Mouse (Mus musculus) liver, postnatal 0 days (tissue): ENCODE measurements at regions not wholly inside any gene's neighbourhood (a gene's known extent, or its start where the extent isn't known, plus 50 kb on each side); places are given as distances from the start of the nearest gene placed in this dataset.

Source experiments
- ATAC-seq: fragments of 200-750 bp; cut with Nextera tagmentation; 2 replicates; pipeline ENCODE4 v1.8.0; 2017; ENCODE audit warnings: mild to moderate bottlenecking, moderate library complexity
- DNase-seq: peaks from one replicate; pipeline ENCODE4 v3.0.0-alpha.2; 2016
- H3K27ac ChIP-seq: fragments of 300-500 bp; sonication (generic); 2 replicates; pipeline ENCODE4 v1.5.1; 2014; ENCODE audit warnings: antibody characterized with exemption, moderate library complexity, mild to moderate bottlenecking, low read depth
- H3K27me3 ChIP-seq: fragments of 300-500 bp; sonication (generic); 2 replicates; pipeline ENCODE4 v1.6.1; 2014; ENCODE audit warnings: low read length, control low read depth, mixed read lengths; ENCODE audit not compliant: insufficient read depth
- H3K36me3 ChIP-seq: fragments of 300-500 bp; sonication (generic); replicated peaks from 2 replicates; pipeline ENCODE4 v1.6.1; 2014; ENCODE audit warnings: mild to moderate bottlenecking, control low read depth, low read length, moderate library complexity, mixed read lengths; ENCODE audit not compliant: insufficient read depth
- H3K4me1 ChIP-seq: fragments of 300-500 bp; sonication (generic); 2 replicates; pipeline ENCODE4 v1.6.1; 2014; ENCODE audit warnings: antibody characterized with exemption, mild to moderate bottlenecking, control low read depth; ENCODE audit not compliant: insufficient read depth
- H3K4me2 ChIP-seq: fragments of 300-500 bp; sonication (generic); 2 replicates; pipeline ENCODE4 v1.6.1; 2014; ENCODE audit warnings: low read depth, mild to moderate bottlenecking, low read length, moderate library complexity, mixed read lengths
- H3K4me3 ChIP-seq: fragments of 300-500 bp; sonication (generic); 2 replicates; pipeline ENCODE4 v1.5.1; 2014; ENCODE audit warnings: low read depth, low read length
- H3K9ac ChIP-seq: fragments of 300-500 bp; sonication (generic); replicated peaks from 2 replicates; pipeline ENCODE4 v1.6.1; 2014; ENCODE audit warnings: mild to moderate bottlenecking, moderate library complexity
- H3K9me3 ChIP-seq: fragments of 300-500 bp; sonication (generic); 2 replicates; pipeline ENCODE4 v1.6.1; 2016; ENCODE audit warnings: mild to moderate bottlenecking, control low read depth, low read length, mixed read lengths
- CTCF ChIP-seq: sonication (generic); IDR thresholded peaks from 2 replicates; pipeline ENCODE4 v1.5.1; 2016; ENCODE audit warnings: antibody characterized with exemption, low read depth
- EP300 ChIP-seq: IDR thresholded peaks from 2 replicates; pipeline ENCODE4 v1.6.1; 2016; ENCODE audit warnings: antibody characterized with exemption, low read depth, mild to moderate bottlenecking
- WGBS: fragments of 180-500 bp; shearing (Covaris S2); extraction: QIAGEN DNeasy Blood & Tissue Kit; methylation state at CpG from one replicate; pipeline ENCODE4 v1.1.7; 2014; ENCODE audit not compliant: insufficient replicate concordance; 5-methylcytosine and 5-hydroxymethylcytosine counted together

- Histone ChIP-seq H3K4me3 (no peak overlapping the region), H3K4me1 (no peaks in the 10 kb centered on the region), H3K4me2 (no peak overlapping the region), H3K36me3 (no peaks in the 10 kb centered on the region), H3K9ac (no peak overlapping the region), H3K9me3 (no peaks in the 10 kb centered on the region), H3K27ac (no peak overlapping the region), H3K27me3 (no peaks in the 10 kb centered on the region)
- no peak for TF ChIP-seq CTCF
- DNase-seq (no peak), ATAC-seq (no peak)
- WGBS, result 69% methylated on average over 2 of the region's 2 CpGs
Measured at GRCm38 (mm10) chr12:14287657-14288056, 135.8 kb upstream of the Fam84a start.

GRCm38 (mm10) chr12:14286676-14287075 lies 134.8 kb upstream of the Fam84a start:
- Histone ChIP-seq H3K27ac (no peak overlapping the region), H3K36me3 (no peaks in the 10 kb centered on the region), H3K9me3 (no peaks in the 10 kb centered on the region), H3K9ac (no peak overlapping the region), H3K4me1 (no peaks in the 10 kb centered on the region), H3K27me3 (no peaks in the 10 kb centered on the region), H3K4me2 (no peak overlapping the region), H3K4me3 (no peak overlapping the region)
- TF ChIP-seq CTCF (no peak), EP300 (no peak)
- no peak for ATAC-seq
- DNase-seq, result no peak
- WGBS, result 82% methylated on average over 1 of the region's 1 CpGs

- TF ChIP-seq EP300, result no peak
- TF ChIP-seq CTCF, result no peak
- no peaks in the 10 kb centered on the region for H3K36me3 ChIP-seq
- no peaks in the 10 kb centered on the region for H3K4me1 ChIP-seq
- no peak overlapping the region for H3K27ac ChIP-seq
- DNase-seq (no peak), ATAC-seq (no peak)
- H3K9ac ChIP-seq, result no peak overlapping the region
- H3K9me3 ChIP-seq, result no peaks in the 10 kb centered on the region
- no peak overlapping the region for H3K4me2 ChIP-seq
- WGBS, result 62% methylated on average over 2 of the region's 2 CpGs
- no peak overlapping the region for H3K4me3 ChIP-seq
- H3K27me3 ChIP-seq, result no peaks in the 10 kb centered on the region
Measured at GRCm38 (mm10) chr12:14285870-14286535, 134.1 kb upstream of the Fam84a start.

- DNase-seq (no peak), ATAC-seq (no peak)
- no peaks in the 10 kb centered on the region for H3K9me3 ChIP-seq
Measured at GRCm38 (mm10) chr12:14283106-14283692, 131.3 kb upstream of the Fam84a start.

GRCm38 (mm10) chr12:14275265-14275664 lies 123.4 kb upstream of the Fam84a start:
- DNase-seq (no peak), ATAC-seq (no peak)
- Histone ChIP-seq H3K36me3 (no peaks in the 10 kb centered on the region), H3K9ac (no peak overlapping the region), H3K27ac (no peak overlapping the region), H3K9me3 (no peaks in the 10 kb centered on the region), H3K4me1 (no peaks in the 10 kb centered on the region), H3K4me3 (no peak overlapping the region), H3K4me2 (no peak overlapping the region), H3K27me3 (no peaks in the 10 kb centered on the region)
- TF ChIP-seq EP300 (no peak), CTCF (no peak)

More at GRCm38 (mm10) chr12:14283106-14283692, 131.3 kb upstream of the Fam84a start:
- H3K4me3 ChIP-seq, result no peak overlapping the region
- TF ChIP-seq CTCF (no peak), EP300 (no peak)
- H3K9ac ChIP-seq, result no peak overlapping the region
- no peak overlapping the region for H3K4me2 ChIP-seq
- no peaks in the 10 kb centered on the region for H3K36me3 ChIP-seq
- no peak overlapping the region for H3K27ac ChIP-seq
- H3K27me3 ChIP-seq, result no peaks in the 10 kb centered on the region
- H3K4me1 ChIP-seq, result no peaks in the 10 kb centered on the region
- 53% methylated on average over 4 of the region's 4 CpGs for WGBS

- no peak overlapping the region for H3K4me3 ChIP-seq
- H3K9me3 ChIP-seq, result no peaks in the 10 kb centered on the region
- 83% methylated on average over 5 of the region's 5 CpGs for WGBS
- H3K4me1 ChIP-seq, result no peaks in the 10 kb centered on the region
- TF ChIP-seq EP300, result no peak
- TF ChIP-seq CTCF, result no peak
- DNase-seq (no peak), ATAC-seq (no peak)
- H3K4me2 ChIP-seq, result no peak overlapping the region
- H3K9ac ChIP-seq, result no peak overlapping the region
- no peak overlapping the region for H3K27ac ChIP-seq
- no peaks in the 10 kb centered on the region for H3K27me3 ChIP-seq
- no peaks in the 10 kb centered on the region for H3K36me3 ChIP-seq
Measured at GRCm38 (mm10) chr12:14274796-14275195, 122.9 kb upstream of the Fam84a start.

- no peaks in the 10 kb centered on the region for H3K36me3 ChIP-seq
- H3K27ac ChIP-seq, result no peak overlapping the region
- no peak overlapping the region for H3K4me3 ChIP-seq
- TF ChIP-seq EP300 (no peak), CTCF (no peak)
- H3K4me2 ChIP-seq, result no peak overlapping the region
- no peaks in the 10 kb centered on the region for H3K9me3 ChIP-seq
- DNase-seq (no peak), ATAC-seq (no peak)
- H3K4me1 ChIP-seq, result no peaks in the 10 kb centered on the region
- no peak overlapping the region for H3K9ac ChIP-seq
- no peaks in the 10 kb centered on the region for H3K27me3 ChIP-seq
Measured at GRCm38 (mm10) chr12:14271216-14271615, 119.4 kb upstream of the Fam84a start.
